Mouse (Mus musculus) CH12F3 (cell line): ENCODE data around the gene Ugt1a2.

Source experiments
- in situ Hi-C: fragments of 300-500 bp; cut with MboI; formaldehyde crosslinking; loops from 2 replicates; pipeline ENCODE4 v1.14.3; 2020; ENCODE audit warnings: low sequenced_read_pairs

Ugt1a2 gene

DNA sequence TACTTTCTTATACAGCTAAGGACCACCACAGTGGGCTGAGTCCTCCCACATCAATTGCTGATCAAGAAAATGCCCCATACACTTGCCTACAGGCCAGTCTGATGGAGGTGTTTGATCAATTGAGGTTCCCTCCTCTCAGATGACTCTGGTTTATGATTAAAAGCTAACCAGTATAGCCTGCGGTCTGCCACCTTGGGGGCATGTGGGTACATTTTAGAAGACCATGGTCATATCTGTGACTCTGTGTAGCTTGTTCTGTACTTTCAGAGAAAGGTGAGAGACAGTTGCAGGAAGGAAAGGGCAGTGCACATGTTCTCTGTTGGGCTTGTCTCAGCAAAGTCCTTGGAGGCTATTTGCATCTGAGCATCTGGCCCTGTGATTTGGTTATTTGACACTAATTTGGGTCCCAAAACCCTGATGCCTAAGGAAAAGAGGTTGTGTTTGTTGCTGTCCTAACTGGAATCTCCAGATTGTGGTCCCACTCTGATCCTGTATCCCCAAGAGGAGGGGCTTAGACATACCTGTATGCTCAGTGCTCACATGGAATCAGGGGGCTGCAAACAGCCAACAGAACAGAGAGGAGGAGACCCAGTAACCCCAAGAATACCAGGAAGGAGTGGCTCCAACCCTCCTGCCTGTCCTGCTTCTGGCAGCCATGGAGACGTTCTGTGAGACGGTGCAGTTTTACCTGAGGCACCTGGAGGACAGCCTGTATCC, 32.4 kb downstream of the Ugt1a2 start:
- in situ Hi-C loops: no loop called here

DNA sequence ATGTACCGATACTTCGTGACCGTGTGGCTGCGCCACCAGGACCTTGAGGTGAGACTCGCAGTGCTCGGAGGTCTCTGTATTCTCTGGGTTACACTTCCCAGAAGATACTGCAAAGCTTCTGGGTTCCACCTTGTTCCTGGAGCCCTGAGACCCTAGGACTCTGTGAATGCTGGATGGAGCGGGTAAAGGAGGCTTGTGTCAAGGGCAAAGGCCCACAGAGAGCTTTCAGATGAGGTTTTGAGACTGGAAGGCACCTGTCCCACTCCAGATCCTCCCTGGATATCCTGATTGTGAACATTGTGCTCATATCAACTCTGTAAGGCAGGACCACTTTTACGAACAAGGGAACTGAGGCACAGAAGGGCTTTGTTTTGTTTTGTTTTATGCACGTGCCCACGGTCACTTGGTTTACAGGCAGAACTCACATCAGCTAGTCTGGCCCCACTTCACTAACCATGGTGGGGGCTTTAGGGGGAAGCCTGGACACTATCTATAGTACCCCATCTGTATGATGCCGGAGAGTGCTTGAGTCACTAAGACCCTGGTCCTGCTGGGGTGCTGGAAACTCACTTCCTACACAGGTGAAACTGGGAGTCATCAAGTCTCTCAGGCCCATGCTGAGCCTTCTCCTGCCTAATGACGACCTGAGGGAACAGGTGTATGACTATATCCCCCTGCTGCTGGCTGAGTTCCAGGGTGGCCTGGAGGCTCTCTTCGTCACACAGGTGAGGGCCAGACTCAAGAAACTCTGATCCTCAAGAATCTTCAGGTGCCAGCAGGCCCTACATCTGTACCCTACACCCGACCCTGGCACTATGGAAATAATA, 33.2 kb downstream of the Ugt1a2 start:
- in situ Hi-C loops: no loop called here

DNA sequence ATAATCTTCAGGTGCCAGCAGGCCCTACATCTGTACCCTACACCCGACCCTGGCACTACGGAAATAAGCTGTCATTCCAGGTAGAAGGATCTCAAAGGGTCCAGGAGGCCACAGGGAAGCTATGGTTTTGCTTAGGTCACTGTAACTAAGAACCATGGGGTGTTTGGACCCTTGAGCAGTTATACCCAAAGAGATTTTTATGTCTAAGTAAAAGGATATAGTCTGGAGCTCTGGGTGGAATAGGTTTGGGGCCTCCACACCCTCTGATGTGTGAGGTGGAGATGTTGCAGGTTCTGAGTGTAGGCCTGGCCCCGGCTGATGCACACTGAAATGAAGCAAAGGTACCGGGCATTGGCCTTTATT, 33.8 kb downstream of the Ugt1a2 start:
- in situ Hi-C loops: no loop called here

DNA sequence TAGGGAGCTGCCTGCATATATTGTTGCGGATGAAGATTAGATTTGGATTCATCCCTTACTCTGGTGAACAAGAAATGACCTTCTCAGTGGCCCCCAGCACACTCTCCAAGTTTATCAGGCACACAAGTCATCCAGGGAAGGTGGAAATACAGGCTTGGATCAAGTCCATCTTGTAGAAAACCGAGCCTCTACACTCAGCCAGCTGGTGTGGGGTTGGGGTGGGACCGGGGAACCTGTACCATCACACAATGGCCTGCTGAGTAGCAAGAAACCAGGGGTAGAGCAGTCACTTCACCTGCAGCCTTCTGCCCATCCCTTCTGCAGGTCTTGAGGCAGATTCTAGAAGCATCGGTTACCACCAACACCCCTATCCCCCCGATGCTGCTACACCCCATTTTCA, 34.2 kb downstream of the Ugt1a2 start:
- in situ Hi-C loops: no loop called here

DNA sequence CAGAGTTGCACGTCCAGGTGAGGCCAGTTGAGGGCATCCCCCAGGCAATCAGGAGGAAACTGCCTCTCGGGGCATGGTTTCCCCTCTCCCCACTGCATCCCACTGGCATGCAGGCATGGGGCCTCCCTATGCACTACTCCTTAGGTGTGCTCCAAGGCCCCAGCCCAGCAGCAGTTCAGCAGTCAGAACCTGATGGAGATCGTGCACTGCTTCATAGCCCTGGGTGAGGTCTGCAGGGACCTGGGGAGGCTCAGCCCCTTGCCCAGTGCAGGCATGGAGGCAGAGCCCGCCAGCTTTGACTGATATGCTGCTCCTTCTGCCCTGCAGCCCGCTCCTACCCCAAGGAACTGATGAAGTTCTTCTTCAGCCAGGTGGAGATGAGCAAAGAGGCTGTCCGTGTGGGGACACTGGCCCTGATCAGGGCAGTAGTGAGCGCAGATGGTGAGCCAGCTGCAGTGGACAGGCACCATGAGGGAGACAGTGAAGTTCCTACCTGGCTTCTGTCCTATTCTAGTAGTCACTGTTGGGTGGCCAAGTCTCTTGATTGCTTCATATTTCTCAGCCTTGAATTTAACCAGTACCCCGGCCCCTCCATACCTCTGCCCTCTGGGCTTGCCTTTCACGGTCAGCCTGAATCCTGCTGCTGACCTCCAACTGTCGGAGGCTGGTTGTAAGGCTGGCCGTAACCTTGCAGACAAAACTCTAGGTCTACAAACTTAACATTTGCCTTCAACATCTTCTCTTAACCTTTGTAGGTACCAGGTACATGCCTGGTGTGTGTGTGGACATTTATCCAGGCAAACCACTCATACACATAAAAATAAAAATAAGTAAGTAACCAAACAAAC, 34.9 kb downstream of the Ugt1a2 start:
- in situ Hi-C loops: no loop called here

DNA sequence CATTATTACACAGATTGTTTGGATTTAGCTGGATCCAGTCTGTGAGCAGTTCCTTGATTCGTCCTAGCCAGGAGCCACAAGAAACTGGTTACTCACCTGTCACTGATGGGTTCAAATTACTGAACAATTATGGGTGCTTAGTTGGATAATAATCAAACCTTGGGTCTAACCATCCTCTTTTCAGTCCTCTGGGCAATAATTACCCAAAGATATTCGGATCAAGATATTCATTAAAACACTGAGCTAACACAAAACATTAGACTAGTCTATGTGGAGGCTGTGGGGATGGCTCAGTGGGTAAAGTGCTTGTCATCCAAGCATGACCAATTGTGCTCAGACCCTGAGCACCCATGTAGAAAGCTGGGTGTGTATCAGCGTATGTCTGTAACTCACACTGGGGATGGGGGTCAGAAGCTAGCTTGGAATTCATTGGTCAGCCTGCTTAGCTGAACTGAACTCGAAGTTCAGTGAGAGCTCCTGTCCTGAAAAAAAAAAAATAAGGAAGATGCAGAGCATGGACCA, 35.6 kb downstream of the Ugt1a2 start:
- in situ Hi-C loops: no loop called here

DNA sequence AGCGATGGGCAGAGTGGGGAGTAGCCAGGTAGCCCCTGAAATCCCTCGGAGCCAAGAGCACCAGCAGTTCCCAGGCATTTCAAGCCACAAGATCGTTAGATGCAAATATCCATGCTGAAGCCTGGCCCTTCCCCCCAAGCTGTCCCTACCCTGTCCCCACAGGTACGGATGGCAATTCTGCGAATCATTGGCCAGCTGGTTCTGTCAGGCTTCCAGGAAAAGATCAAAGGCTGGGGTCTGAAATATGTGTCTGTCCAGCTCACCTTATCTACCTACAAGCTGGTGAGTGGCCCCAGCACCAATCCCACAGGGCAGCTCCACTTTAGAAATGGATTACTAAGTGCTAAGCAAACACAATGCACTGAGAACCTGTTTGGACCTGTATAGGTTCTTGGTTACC, 36.9 kb downstream of the Ugt1a2 start:
- in situ Hi-C loops: no loop called here

DNA sequence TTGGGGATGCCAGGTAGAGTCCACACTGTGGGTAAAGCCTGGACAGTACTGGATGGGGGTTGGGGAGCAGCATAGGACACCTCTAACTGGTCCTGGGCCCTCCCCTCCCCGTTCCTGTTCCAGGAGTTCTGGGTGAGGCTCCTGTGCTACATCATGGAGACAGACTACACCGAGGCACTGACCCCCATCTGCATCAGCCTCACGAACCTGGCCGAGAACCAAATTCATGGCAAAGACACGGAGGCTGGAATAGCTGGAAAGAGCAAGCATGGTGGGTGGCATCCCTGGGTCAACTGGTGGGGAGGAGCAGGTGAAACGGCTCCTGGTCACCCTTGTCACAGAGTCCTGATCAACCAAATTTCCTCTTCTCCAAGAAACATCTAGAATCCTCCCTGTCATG, 38.4 kb downstream of the Ugt1a2 start:
- in situ Hi-C loops: no loop called here

DNA sequence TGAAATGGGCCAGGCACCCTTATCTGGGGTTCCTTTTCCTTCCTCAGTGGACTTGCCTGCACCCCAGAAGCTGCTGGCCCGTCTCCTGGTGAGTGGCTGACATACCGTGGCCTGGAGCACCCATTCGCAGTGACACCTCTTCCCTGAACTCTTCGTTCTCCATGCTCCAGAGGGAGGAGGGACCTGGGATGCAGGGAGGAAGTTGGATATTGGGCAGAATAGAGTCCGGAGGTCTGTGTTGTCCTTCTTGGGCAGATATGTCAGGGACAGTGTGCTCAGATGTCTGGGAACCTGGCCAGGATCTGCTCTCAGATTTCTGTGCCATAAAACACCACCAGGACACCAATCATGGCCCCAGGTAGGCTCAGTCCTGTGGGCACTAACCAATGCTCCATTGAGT, 39.7 kb downstream of the Ugt1a2 start:
- in situ Hi-C loops: no loop called here

DNA sequence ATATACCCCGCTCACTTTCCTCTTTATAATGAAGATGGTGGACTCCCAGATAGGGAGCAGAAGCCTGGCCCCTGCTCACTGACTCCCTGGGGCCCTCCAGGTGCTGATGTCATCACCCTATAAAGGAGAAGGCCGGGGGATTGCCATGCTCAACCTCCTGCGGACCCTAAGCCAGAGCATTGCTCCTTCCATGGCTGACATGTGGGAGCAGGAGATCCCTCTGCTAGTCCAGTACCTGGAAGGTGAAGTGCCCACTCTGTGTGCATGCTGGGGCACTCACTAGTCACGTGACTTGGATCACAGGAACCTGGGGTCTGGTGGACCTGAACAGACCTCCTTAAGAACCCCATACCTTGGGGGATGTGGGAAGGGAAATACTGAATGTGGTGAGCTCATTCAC, 40.2 kb downstream of the Ugt1a2 start:
- in situ Hi-C loops: no loop called here

DNA sequence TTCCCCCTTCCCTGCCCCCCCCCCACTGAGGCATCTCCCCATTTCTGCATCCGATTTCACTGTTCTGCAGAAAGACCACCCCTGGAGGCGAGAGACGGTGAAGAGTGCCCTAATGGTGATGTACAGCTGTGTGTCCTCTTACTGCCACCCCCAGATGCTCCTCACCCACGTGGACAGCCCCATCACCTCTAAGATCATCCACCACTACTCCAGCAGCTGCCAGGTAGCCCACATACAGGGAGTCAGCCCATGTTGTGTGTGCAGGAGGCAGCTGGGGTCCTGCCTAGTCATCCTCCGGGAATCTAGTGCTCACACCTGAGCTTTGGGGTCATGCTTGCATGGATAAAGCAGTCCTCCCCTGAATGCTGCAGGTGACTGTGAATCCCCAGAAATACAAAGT, 43.5 kb downstream of the Ugt1a2 start:
- in situ Hi-C loops: no loop called here

DNA sequence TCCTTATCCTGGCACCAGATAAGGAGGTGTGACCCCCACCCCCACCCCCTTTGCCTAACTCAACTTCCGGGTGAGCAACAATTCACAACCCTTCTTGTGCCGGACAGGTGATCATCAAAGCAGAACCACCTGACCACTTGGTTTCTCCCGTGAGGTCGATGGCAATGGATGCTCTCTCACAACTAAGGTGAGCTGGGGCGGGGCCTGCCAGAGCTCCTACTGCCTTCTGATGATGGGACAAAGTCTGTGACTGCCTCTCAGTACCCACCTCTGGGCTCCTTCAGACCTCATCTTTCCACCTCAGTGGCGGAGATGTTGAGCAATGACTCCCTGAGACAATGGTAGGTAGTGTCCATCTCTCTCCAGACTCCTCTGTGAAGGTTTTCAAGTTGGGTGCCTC, 45.5 kb downstream of the Ugt1a2 start:
- in situ Hi-C loops: no loop called here

DNA sequence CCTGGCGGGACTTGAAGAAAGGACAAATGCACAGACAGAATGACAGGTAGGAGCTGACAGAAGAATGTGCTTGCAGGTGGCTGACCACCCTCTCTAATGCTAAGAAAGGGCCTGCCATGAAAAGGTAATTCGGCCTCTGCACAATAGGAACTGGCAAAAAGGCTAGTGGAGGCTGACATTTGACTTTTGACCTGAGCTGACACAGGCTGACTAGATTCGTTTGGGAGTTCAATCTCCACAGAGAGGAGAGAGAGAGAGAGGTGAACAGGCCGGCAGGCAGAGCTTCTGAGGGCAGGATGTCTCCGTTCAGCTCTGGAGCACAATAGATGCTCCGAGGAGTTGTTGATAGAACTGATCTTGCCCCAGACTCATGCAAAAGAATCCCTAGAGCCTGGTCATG, 46.0 kb downstream of the Ugt1a2 start:
- in situ Hi-C loops: no loop called here

DNA sequence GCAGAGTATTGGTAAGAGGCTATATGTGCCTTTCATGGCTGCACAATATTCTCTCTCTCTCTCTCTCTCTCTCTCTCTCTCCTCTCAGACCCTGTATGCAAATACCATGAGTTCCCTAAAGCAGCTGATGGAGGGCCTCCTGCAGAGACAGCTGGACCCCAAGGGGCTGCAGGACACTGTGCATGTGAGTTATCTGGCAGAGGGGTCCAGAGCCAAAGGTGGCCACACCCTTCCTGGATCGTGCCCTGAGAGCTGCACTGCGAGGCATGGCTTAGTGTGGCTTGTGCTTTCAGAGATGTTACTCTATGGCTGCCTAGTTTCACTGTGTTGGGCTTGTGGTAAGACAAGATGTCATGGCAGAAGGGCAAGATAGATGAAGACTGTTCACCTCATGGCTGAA, 47.3 kb downstream of the Ugt1a2 start:
- in situ Hi-C loops: no loop called here

DNA sequence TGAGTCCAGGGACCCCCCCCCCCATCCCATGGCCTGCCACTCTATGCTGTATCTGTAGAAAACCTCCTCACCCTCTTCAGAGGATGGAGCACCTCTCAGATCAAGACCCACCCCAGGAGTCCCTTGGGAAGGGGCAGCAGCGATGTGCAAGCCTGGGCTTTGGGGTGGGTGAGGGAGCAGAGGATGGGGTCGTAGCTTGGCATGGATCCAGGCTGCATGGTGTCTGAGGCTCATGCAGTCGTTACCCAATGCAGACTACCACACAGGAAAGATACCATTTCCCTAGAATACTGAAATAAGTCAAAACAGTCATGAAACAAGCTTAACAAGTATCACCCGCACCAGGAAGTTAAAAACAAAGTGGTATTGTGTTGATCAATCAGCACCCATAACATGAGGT, 48.3 kb downstream of the Ugt1a2 start:
- in situ Hi-C loops: no loop called here

DNA sequence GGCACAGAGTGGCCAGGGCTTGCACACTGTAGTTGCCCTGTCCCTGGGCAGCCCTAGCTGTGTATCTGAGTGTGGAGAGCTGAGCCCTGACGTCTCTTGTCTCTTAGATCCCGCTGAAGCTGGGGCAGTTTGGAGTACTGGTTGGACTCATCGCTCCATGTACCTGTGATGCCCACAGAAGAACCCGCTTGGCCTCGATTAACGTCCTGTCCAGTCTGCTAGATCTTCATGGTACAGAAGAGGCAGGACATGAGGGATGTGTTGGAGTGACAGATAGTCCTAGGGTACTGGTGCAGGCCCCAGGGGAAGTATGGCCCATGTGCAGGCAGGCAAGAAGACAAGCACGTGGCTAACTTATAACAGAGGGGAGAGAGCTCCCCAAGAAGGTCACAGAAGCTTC, 49.2 kb downstream of the Ugt1a2 start:
- in situ Hi-C loops: no loop called here

DNA sequence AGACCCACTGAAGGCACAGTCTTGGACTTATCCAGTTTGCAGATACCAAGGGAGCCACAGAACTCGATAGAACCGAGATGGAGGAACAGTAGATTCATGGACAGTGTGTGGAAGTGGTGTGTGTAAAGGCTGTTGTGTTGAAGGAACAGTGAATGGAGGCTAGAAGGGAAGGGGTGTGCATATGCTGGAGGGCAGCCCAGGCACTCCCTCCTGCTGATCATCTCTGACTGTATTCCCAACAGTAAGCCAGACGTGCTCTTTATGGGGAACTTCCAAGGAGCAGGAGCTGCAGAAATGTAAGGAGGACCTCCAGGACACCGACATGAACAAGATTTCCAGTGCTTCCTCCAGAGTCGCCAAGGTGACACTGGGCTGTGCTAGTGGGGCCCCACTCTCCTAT, 49.6 kb downstream of the Ugt1a2 start:
- in situ Hi-C loops: no loop called here

DNA sequence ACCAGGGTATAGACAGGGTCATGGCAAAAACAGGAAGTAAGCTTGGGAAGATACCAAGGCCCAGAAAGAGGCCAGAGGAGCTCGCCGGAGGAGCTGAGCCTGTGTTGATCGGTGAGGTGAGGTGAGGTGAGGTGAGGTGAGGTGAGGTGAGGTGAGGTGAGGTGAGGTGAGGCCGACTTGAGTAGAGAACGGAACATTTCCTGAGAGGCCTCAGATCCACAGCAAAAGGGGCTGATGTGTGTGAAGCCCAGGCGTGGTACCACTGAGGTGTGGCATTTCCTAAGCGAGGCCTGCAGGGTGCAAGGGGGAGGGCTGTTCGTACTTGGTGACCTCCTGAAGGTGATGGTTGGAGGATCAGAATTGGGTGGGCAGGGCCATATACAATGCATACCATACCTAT, 52.7 kb downstream of the Ugt1a2 start:
- in situ Hi-C loops: no loop called here

DNA sequence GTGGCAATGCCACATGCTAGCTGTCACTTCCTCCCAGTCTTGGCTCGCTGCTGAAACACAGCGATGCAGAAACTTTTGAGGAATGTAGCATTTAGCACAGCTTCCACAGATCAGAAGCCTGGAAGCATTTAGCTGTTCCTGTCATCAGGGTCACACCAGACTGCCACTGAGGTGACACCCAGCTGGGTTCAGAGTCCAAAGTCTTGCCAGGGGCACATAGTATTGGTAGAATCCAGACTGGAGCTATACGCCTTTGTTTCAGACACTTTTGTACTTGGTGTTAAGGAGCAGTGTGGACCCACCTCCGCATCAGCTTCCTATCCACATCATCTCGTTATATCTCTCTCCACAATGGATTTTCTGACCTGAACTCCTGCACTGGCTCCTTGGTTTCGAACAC, 53.1 kb downstream of the Ugt1a2 start:
- in situ Hi-C loops: no loop called here

DNA sequence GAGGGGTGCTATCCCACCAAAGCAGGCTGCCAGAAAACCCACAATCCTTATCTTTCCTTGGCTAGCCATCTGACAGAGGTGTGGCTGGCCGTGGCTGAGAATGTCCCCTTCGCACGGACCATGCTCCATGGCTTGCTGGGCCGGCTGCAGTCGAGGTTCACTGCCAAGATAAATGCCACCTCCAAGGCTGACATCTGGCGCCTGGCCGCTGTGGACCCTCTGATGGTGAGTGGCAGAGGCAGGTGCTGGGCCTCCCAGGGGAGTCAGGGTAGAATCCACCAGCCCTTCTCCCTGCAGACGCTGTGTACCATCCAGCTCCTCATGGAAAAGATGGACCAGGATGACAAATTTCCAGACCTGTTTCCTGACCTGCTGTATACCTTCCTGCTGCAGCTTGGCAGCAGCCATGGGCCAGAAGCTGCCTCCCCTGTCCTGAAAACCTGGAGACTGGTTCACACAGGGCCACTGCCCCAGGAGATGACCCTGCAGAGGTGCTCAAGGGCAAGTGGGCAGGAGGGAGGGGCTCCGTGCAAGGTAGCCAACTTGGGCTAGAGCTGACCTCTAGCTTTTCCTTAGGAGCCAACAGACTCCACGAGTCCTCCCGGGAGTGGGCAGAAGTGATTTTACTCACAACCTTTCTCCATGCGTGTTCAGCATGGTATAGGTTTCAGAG, 54.5 kb downstream of the Ugt1a2 start:
- in situ Hi-C loops: no loop called here

DNA sequence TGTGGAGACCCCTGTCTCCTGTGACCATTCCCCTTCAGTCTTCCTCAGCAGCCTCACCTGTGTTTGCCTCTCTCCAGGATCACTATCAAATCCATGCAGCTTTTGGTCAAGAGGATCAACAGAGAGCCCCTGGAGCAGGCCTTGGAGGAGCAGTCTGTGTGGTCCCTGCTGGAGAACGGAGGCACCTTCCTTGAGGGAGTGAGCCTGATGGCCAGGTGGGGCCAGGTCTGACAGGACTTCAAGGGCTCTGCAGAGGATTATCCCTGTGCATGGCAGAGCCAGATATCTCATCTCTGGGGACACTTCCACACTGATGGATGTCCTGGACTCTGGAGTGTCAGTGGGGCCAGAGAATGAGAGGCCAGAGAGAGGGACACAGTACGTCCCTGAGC, 55.1 kb downstream of the Ugt1a2 start:
- in situ Hi-C loops: no loop called here
